Mouse (Mus musculus) left cerebral cortex, postnatal 14 days (tissue): ENCODE data around the gene Sbf2. TPM values are rescaled to one million over a fixed set of nuclear protein-coding genes. Genes with fewer than 3 reads are reported as not detected.

ENCODE experiments used
- DNase-seq, 2 experiments: peaks; one replicate each; pipeline ENCODE4 v3.0.0; 2021 to 2022; ENCODE audit warnings: low spot score in 2 of 2, mixed read lengths in 1 of 2
- intact Hi-C: fragments of 180-260 bp; cut with DNase I; formaldehyde crosslinking; loops from one replicate; pipeline ENCODE4 v1.15.1; 2025
- total RNA-seq, 2 experiments: library from RNA; stranded (reverse); gene quantifications; 2 replicates each; pipeline ENCODE4 v1.2.3; 2021

The Sbf2 gene
- total RNA-seq, 2 experiments from 2014 or later = 60.2 to 65.5 TPM

GRCm38 (mm10) chr7:110636559-110636958 lies 21.8 kb upstream of the Sbf2 start:
- intact Hi-C loops = loop anchor here (10.0 kb wide), 1 partner anchor 168 kb away; no protein-coding TSS in a partner anchor
- no peak for DNase-seq

- intact Hi-C loops = loop anchor here (10.0 kb wide), 1 partner anchor 169 kb away; no protein-coding TSS in a partner anchor
- no peak for DNase-seq
These were observed 21.2 kb upstream of the Sbf2 start for GRCm38 (mm10) chr7:110635929-110636328.

- DNase-seq = no peak
- intact Hi-C loops = loop anchor here (5.0 to 10.0 kb wide), 3 partner anchors 173 to 464 kb away; no protein-coding TSS in a partner anchor
These were observed 16.6 kb upstream of the Sbf2 start for GRCm38 (mm10) chr7:110631136-110631888.

GRCm38 (mm10) chr7:110629892-110630666 lies 15.4 kb upstream of the Sbf2 start:
- peak; percentile 81 to 86 for DNase-seq
- intact Hi-C loops = loop anchor here (1.0 to 10.0 kb wide), 5 partner anchors 82 to 463 kb away; no protein-coding TSS in a partner anchor

GRCm38 (mm10) chr7:110628611-110629354 lies 14.1 kb upstream of the Sbf2 start:
- intact Hi-C loops = loop anchor here (5.0 kb wide), 1 partner anchor 191 kb away; no protein-coding TSS in a partner anchor

GRCm38 (mm10) chr7:110628273-110628600 lies 13.5 kb upstream of the Sbf2 start:
- no peak for DNase-seq
- intact Hi-C loops = loop anchor here (5.0 kb wide), 1 partner anchor 191 kb away; no protein-coding TSS in a partner anchor

More at GRCm38 (mm10) chr7:110628611-110629354, 14.1 kb upstream of the Sbf2 start:
- no peak for DNase-seq

- peak; percentile 51 to 62 for DNase-seq
- intact Hi-C loops = loop anchor here (5.0 kb wide), 1 partner anchor 190 kb away; no protein-coding TSS in a partner anchor
These were observed 13.0 kb upstream of the Sbf2 start, which contains the start of gene Adm for GRCm38 (mm10) chr7:110627486-110628272. Adm (plus strand) TSS chr7:110627661.

GRCm38 (mm10) chr7:110627099-110627482 lies 12.4 kb upstream of the Sbf2 start:
- DNase-seq = no peak
- intact Hi-C loops = loop anchor here (5.0 kb wide), 1 partner anchor 190 kb away; no protein-coding TSS in a partner anchor

- DNase-seq = no peak
- intact Hi-C loops = loop anchor here (5.0 kb wide), 1 partner anchor 189 kb away; no protein-coding TSS in a partner anchor
These were observed 11.7 kb upstream of the Sbf2 start for GRCm38 (mm10) chr7:110626186-110627098.

GRCm38 (mm10) chr7:110625489-110625888 lies 10.8 kb upstream of the Sbf2 start:
- intact Hi-C loops = loop anchor here (5.0 kb wide), 1 partner anchor 188 kb away; no protein-coding TSS in a partner anchor
- no peak for DNase-seq

- DNase-seq = no peak
- intact Hi-C loops = loop anchor here (5.0 kb wide), 1 partner anchor 188 kb away; no protein-coding TSS in a partner anchor
These were observed 10.2 kb upstream of the Sbf2 start for GRCm38 (mm10) chr7:110624961-110625360.

- no peak for DNase-seq
- intact Hi-C loops = no loop called here
These were observed 9.3 kb upstream of the Sbf2 start for GRCm38 (mm10) chr7:110624067-110624466.

GRCm38 (mm10) chr7:110619086-110619611 lies 4.4 kb upstream of the Sbf2 start:
- intact Hi-C loops = no loop called here
- no peak for DNase-seq

- no peak for DNase-seq
- intact Hi-C loops = no loop called here
These were observed 1.1 kb upstream of the Sbf2 start for GRCm38 (mm10) chr7:110615792-110616191.

- peak; percentile 53 to 67 for DNase-seq
- intact Hi-C loops = no loop called here
These were observed 469 bp upstream of the Sbf2 start for GRCm38 (mm10) chr7:110615151-110615631.

- DNase-seq = no peak
- intact Hi-C loops = loop anchor here (5.0 kb wide), 1 partner anchor 56 kb away; no protein-coding TSS in a partner anchor
These were observed 1.2 kb downstream of the Sbf2 start for GRCm38 (mm10) chr7:110613381-110614132.
